Mouse (Mus musculus): ENCODE results near the gene Wrnip1.

The Wrnip1 gene

DNA sequence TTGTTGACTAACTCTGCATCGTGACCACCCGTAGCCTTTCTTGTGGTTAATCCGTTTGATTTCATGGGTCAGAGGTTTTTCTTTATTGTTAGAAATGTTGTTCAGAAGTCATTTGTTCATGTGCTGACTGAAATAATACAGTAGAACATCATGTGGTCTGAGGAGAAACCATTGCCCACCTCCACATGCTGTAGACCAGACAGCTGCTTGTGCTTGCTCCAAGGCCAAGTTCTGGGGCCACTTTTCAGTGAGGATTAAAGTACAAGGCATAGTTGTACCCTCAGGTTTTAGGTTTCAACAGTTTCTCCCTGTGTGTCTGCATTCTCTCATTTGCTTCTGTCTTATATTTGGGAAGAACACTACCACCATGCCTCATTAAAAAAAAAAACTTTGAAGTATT is 5.8 kb downstream of the Wrnip1 start:
- DNase-seq (ENCODE audit: low spot score), result no peak

DNA sequence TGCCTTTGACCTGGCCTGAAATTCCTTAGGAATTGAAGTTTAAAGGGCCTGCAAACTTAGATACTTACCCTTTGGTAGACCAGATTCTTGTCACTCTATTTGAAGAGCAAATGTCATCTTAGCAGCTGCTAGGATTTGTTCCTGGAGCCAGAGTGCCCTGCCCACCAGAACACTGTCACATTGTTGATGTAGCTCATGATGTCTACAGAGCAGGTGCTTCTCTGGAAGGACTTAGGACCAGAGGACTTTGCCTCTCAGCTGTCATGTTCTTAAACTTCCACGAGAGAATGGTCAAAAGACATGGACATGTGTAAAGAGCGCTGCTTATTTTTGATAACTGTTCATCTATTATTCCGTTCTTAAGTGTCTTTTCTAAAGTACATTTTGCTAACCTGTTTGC is 17.4 kb downstream of the Wrnip1 start:
- DNase-seq (ENCODE audit: low spot score), result no peak

DNA sequence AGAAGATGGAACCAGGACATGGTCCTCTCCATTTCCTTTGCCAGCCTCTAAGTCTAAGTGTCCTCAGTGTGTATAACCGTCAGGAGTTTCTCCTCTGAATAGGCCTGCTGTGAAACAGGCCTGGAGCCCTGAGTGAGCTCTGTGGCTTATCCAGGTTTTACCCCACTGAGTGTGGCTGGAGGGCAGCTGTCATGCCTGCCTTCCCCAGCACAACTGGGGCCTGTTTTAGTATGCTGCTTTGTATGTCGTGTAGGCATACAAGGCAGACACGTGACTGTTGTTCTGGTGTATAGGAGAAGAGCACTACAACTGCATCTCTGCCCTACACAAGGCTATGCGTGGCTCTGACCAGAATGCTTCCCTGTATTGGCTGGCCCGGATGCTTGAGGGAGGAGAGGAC is 18.1 kb downstream of the Wrnip1 start:
- DNase-seq (ENCODE audit: low spot score), result no peak

DNA sequence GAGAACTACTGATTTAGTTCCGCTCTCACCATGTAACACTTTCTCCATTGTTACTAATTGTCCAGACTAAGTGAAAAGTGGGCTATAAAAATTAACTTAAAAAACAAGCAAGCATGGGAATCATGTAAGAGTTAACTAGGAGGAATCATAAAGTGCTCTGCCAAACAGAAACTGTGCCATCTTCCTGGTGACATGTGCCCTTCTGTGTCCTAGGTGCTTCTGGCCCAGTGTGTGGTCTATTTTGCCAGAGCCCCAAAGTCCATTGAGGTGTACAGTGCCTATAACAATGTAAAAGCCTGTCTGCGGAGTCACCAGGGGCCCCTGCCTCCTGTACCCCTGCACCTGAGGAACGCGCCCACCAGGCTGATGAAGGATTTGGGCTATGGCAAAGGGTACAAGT is 19.8 kb downstream of the Wrnip1 start:
- DNase-seq (ENCODE audit: low spot score), result no peak

DNA sequence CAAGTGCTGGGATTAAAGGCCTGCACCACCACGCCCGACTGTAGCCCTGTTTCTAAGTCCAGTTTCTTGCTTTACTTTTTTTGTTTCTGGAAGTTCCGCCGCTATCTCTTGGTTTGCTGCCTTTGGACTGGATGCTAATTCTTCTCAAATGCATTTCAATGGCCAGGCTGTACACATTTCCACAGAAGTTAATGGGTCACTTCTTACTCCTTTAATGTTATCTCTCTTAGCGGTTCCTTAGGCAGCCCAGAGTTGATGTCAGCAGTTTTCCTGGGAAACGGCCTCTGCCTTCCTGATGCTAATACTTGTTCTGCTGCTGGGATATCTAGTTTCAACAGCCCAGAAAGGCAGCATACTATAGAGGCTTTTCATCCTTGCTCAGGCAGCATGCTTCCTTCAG is 21.3 kb downstream of the Wrnip1 start:
- DNase-seq (ENCODE audit: low spot score), result no peak

DNA sequence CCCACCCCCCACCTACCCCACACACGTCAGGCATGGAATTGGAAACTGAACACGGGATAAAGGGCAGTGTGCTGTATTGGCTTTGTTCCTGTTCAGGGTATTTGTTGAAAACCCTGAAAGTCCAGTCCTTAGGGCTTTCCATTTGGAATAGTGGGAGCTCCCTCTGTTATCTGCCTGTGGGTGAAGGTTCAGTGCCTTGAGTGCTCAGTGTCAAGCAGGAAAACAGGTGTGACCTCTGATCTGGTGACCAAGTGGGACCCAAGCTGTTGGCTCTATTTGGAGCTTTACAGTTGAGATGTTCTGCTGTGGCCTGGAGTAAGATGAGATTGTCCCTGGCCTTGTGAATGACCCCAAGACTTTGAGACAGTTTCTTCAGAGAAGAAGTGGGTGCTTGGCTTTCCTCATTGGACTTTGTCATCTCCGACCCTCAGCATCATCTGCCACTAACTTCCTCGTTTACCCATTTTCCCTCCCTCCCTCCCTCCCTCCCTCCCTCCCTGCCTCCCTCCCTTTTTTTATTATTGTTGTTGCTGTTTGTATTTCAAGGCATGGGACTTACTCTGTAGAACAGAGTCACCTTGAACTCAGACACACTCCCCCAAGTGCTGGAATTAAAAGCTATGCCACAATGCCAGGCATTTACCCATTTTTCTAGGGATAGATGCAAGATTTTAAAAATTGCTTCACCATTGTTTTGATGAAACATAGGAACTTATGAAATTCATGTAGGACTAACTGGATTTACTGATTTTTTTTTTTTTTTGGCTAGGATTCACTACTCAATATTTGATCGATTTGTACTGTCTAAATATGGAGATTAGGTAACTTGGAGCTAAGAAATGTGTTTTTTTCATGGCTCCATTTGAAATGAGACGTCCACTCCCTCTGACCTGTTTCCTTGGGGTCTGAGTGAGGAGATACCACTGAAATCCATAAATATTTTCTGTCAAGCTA is 22.8 kb downstream of the Wrnip1 start:
- no peak for DNase-seq (ENCODE audit: low spot score)

DNA sequence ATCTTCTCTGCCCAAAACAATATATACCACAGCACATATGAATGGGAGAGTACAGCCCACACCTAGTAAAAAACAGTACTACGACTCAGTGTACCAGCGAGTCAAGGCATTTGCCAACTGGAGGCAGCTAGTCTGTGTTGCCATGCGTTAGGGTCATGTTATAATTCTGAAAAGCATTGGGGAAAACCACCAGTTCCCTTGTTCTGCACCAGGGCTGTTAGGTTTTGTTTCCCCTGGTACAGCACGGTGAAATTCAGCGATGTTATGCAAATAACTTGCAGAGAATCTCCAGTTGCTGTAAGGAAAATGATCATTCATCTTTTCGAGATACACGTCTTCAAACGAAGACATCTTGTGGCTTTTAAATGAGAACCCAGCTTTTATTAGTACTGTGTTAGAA is 23.7 kb downstream of the Wrnip1 start:
- no peak for DNase-seq (ENCODE audit: low spot score)

DNA sequence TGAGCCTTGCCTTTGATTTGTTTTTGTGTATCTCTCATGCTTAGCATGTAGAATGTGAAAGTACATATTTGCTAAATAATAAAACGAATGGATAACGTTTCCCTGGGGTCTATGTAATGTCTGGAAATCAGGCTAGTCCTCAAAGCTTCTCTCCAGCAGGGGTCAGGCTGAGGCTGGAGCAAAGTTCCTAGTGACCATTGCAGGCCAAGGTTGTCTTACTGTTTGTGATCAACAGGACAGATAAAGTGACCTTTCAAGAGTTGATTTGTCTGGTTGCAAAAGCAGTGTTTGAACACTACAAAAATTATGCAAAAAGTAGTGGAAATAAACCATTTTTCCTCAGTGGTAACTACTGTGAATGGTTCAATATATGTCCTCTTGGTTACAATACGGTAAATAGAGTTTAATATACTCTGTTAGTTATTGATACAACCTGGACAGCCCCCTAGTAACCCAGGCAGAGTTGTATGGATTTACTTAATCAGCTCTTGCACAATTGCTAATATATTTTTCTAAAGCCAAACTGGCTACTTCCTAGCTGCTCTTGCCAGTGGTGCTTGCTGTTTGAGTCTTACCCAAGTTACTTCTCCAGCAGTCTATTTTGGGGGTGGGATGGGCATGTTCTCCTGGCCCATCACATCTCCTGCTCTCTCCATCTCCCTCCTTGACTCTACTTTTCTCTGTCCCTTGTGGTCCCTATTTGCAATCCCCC is 25.4 kb downstream of the Wrnip1 start:
- peak; percentile 48 for DNase-seq (ENCODE audit: low spot score)

DNA sequence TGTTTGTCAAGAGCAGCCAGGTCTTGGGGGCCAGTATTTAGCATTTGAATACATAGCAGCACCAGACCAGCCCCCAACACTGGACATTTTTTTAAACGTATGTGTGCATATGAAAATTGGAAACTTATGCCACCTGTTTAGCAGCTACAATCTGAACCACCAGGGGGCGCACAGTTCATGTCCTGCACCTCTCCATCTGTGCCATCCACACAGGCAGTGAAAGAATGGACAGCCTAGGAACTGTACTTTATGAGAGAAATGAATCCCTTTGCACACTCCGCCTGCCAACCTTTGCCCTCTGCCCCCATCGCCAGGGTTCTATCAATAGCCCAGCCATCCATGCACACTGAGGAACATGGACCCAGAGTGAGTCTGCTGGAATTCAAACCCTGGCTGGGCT is 26.1 kb downstream of the Wrnip1 start:
- DNase-seq (ENCODE audit: low spot score), result peak; percentile 57

DNA sequence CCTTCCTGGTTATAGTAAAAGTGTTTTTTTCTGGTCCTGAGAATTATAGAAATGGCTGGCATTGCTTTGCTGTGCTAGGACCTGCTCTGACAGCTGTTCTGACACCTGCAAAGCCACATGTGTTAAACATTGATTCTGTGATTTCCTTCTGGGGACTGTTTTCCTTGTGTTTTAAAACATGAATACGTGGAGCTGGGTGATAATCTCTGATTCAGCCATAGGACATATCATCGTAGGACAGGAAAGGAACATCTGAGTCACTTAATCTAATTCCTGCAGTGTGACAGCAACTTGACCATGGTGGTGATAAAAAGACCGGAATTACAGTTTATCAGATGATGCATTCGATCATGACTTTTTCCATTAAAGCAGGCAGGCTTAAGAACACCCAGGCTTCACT is 27.0 kb downstream of the Wrnip1 start:
- DNase-seq (ENCODE audit: low spot score), result no peak

DNA sequence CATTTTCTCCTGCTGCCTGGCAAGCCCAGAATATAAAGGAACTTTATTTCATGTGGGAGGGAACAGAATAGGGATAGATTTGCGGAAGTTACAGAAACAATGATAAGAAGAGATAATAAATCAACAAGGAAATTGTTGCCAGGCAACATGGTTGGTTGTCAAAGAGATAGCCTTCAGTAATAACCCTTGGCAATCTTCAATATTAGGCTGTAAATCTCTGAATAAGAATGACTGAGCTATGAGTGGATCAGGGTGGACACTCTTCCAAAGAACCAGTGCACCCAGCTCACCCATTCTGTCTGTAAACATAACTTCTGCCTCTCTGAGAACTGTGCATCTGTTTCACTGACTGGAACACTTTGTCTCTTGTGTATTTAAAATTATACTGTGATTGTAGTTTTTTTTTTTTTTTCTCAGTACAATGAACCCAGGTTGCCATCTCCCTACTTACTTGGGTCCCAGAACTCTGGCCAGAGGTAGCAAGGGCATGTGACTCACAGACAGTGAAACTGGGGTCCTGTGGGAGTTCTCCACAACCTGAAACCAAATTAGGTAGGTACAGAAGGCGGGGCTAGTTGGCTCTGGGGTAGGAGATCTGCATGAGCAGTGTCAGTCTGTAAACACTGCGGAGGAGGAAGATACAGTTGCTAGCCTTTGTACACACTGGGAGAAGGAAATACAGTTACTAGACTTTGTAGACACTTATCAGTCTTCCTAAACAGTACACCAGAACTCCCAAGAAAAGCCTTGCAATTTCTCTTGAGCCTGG is 29.9 kb downstream of the Wrnip1 start:
- no peak for DNase-seq (ENCODE audit: low spot score)

DNA sequence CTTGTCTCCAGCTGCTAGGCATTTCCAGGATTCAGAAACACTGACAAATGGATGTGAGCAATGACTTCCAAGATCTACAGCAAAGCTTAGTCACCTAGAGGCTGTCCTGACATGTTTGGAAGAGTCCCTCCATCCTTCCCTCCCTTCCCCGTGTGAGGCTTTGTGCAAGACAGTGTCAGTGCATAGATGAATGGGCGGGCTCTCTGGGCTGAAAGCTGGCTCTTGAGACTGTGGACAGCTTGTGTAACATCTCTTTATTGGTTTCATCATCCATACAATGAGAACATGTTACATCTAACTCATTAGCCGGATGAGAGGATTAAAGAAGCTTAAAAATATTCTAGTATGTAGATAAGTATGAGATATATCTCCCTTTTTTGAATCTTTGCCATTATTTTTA is 30.9 kb downstream of the Wrnip1 start:
- DNase-seq (ENCODE audit: low spot score), result no peak

DNA sequence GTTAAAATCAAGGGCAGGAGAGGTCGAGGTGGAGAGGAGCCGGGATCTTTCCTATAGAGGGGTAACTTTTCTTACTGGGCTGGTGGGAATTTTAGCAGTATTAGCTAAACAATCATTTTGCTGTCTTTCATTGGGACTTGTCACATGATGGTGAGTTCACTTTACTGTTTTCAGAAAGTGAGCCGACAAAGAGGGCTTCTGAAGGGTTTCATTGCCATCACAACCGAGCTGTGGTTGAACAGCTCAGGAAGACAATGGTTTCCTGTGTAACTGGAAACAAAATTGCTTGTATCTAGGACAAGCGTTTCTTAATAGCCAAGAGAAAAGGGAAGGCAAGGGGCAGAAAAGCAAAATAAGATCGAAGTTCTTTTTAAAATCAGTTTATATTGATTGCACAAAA is 31.4 kb downstream of the Wrnip1 start:
- DNase-seq (ENCODE audit: low spot score), result no peak

DNA sequence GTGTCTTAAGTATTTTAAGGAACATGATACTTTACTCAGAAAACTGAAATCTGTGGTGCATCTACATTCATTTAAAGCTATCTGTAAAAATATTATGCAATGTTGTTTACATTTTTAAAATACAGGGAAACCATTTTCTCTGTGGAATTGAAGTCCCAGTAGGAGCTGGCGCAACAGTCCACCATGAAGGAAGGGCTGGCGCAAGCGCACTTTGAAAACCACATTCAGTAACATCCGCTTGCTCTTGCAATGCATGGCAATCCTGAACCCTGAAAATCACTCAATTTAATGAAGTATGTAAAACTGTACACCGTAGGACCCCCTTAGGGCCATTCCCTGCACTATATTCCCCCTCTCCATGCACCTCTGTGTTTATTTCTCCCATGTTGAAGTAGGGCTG is 32.7 kb downstream of the Wrnip1 start:
- DNase-seq (ENCODE audit: low spot score), result no peak

DNA sequence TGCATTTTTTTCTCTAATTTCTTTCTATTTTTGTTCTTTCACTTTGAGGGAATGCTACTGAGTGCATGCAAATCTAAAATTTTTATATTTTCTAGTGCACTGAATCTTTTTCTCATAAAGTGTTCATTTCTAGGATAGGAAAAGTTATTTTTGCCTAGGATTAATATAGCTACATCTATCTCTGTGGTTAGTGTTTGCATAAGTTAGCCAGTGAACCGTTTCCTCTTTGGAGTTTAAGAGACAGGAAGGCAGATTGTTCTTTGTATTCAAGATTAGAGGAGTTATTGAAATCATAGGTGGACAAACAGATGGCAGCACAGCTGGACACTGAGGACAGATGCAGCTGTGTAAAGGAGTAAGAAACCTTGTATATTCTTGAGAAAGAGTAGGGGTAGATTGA is 37.5 kb downstream of the Wrnip1 start:
- no peak for DNase-seq (ENCODE audit: low spot score)

DNA sequence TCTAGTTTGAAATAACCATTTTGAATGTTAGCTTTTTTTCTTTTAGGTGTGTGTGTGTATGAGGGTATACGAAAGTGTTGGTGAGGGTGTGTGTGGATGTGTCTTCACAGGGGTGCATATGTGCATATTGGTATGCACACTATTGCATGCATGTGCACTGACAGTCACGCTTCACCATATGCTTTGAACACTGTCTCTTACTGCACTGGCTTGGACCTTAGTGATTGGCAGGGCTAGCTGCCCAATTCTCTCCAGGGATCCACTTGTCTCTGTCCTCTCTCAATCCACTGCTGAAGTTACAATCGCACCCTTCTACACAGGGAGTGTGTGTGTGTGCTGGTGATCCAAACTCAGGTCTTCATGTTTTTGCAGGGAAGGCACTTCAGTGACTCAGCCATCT is 39.5 kb downstream of the Wrnip1 start:
- no peak for DNase-seq (ENCODE audit: low spot score)

DNA sequence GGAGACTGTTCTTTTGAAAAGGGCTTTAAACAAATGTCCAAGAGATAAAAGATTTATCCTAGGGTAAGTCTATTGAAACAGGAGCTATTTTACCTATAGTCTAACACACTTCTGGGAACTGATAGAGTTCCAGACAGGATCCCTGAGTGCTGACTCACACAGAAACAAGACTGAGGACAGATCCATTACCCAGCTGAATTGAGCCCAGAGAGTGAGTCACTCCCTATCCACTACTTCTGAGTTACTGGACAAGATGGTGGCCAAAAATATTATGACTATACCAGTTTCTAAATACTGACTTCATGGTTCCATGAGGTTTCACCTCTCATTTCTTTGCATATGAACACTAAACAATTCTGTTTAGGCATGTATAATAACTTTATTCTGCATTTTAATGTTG is 44.4 kb downstream of the Wrnip1 start:
- peak; percentile 17 for DNase-seq (ENCODE audit: low spot score)

DNA sequence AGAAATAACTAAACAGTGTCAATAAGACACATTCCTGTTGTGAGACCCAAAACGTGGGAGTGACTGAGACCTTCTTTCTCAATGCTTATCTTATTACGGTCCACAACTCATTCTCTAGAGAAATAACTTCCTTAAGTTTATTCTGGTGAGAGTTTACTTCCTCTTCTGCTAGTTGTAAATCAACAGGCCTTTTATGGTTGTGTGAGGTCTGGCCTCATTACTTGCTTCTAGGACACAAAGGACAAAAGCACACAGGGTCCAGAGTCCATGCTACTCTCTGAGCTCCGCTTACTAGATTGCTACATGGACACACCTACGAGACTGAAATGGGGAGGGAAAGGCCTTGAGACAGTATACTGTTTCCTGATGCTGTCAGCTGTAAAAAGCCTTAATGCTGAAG is 47.3 kb downstream of the Wrnip1 start:
- DNase-seq (ENCODE audit: low spot score), result no peak

DNA sequence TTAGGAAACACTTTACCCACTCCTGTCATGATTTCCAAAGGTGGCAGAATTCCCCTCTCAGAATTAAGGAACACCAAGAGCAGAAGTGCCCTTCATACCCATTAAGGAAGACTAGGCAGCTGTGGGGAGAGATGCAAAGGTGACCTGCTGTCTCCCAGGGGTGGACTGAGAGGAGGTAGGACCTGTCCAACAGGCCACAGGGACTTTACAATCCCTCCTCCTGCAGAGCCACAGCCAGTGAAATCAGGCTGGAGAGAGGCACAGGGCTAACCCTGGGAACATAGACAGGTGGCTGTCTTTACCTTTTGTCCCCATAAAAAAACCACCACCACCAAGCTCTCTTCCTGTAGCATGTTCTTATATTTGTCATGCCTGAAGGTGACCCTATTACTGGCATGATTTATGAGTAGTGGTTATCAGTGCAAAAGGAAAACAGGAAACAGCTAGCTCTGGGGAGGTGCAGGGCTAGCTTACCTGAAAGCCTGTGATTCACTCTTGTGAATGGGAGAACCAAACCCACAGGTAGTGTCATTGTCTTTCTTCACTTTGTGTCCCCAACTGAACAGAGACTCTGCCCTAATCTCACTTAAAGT is 47.8 kb downstream of the Wrnip1 start:
- no peak for DNase-seq (ENCODE audit: low spot score)

DNA sequence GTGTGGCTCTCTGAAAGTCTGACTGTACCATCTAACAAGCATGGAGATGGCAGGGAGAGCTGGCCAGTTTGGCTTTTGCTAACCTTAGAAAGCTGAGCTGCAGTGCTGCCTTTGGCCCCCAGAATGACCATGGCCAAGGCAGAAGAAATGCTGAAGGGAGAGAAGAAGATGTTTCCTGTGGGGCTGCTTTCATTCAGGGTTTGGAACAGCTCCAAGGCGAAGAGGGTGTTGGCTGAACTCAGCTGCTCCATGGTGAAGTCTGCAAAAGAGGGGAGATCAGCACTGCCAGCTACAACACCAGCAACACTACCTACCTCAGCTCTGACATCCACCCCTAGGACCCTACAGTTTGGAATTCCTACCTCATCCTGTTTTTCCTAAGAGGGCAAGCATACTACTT is 48.3 kb downstream of the Wrnip1 start:
- DNase-seq (ENCODE audit: low spot score), result no peak

DNA sequence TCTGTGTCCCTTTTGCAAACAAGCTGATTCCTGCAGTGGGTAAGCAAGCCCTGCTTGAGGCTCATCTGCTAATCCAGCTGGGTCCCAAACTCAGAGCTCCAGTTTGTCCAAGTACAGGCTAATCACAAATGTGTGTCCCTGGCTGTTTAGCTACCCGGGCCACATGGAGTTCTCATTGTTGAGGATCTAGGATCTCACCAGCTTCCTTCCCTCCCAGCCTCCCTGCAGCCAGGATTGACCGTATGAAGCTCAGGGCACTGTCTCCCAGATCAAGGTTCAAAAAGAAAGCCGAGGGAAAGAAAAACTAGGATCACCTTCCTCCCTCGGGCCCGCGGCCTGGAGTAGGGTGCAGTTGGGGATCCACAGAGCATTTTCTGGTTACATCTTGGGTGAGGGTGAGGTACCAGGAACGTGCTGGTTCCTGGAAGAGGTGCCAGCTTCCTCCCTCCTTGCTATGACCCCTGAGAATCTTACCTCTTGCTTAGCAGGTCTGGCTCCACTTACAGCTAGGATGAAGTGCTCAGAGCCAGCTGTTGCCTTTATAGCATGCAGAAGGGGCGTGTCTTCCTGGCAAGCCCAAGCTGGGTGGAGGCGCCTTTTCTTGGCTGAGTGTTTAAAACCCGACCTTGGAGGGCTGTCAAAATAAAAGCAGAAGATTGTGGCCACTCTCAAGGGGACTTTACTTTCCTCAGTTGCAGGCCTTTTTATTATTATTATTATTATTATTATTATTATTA is 49.0 kb downstream of the Wrnip1 start, which contains the start of gene Serpinb1a:
TSS of gene Serpinb1a (minus strand) at position 518 of the 737 bp plus-strand sequence.
- peak; percentile 72 for DNase-seq (ENCODE audit: low spot score)

Data from adipocyte (in vitro differentiated cells).